Mouse (Mus musculus): ENCODE results near the gene Adap2.

DNA sequence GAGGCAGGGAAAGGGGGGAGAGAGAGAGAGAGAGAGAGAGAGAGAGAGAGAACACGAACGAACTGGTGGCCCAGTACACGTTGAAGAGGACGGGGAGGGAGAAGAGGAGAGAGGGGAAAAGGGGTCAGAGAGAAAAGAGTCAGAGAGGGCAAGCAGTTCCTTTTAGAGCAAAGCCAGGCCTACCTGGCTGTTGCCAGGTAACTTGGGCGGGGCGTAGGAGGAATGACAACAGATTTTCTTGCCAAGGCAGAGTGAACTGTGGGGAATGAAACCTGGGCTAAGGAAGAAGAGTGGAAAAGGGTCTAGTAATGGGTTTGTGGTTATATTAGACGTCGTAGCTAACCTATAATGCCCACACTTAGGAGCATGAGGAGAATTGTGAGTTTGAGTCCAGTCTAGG, 11.0 kb upstream of the Adap2 start:
- TF ChIP-seq CTCF (IDR thresholded peaks at IDR 0.05; ENCODE audit: borderline replicate concordance, insufficient read depth, low read length) (no peak), POLR2A (IDR thresholded peaks at IDR 0.05; ENCODE audit: low read depth, low read length) (no peak)
